Mouse (Mus musculus) cerebellum, adult 2 months (tissue): ENCODE measurements at regions not wholly inside any gene's neighbourhood (a gene's known extent, or its start where the extent isn't known, plus 50 kb on each side); places are given as distances from the start of the nearest gene placed in this dataset.

Experiments used
- CTCF ChIP-seq: fragments of 200-500 bp; IDR thresholded peaks from 2 replicates; pipeline ENCODE4 v1.5.1; 2011; ENCODE audit warnings: low read depth, mild to moderate bottlenecking, control low read depth, low read length, moderate library complexity, borderline replicate concordance; ENCODE audit not compliant: insufficient read depth
- POLR2A ChIP-seq: fragments of 200-500 bp; IDR thresholded peaks from 2 replicates; pipeline ENCODE4 v1.6.1; 2011; ENCODE audit warnings: low read length, control low read depth, borderline replicate concordance; ENCODE audit not compliant: insufficient read depth

DNA sequence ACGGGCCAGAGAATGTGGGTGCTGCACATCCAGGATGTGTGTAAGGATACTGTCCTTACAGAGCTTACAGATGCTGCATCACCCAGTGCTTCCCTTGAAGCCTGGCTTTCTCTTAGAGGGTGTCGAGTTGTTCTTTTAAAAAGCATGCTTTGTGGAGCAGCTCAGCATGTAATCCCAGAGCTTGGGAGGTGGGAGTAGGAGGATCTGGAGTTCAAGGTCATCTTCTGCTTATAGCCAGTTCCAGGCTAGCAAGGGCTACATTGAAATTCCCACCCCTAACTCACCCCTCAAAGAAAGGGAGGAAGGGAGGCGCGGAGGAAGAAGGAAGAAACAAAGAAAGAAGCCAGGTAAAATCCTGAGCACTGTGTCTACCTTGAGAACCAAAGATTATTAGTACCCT, 76.0 kb upstream of the Gadd45a start:
- TF ChIP-seq CTCF (no peak), POLR2A (no peak)
